Mouse (Mus musculus): ENCODE measurements at regions not wholly inside any gene's neighbourhood (a gene's known extent, or its start where the extent isn't known, plus 50 kb on each side); places are given as distances from the start of the nearest gene placed in this dataset.
"Not testable (repeated sequence)": the region's sequence is repeated elsewhere in the genome, so short reads cannot be mapped to it uniquely, and the experiment has no call there.

DNA sequence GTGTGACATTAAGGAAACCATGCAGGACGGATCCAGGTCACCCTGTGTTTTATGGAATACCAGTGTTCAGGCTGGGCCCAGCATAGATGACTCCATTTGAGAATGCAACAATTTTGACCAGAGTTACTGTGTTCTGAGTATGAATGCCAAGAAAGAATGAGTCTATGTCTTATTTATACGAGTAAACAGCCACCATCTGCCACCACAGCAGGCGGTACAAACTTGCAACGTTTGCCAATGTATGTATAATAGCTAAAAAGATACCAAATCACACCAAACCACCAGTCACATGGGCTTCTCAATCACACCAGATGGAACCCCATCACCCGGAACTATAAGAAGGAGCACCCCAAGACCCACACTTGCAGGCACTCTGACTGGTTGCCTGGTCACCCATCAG is 192.1 kb downstream of the Glrx3 start:
- DNase-seq (ENCODE audit: extremely low read depth, low read depth, low spot score): no peak

DNA sequence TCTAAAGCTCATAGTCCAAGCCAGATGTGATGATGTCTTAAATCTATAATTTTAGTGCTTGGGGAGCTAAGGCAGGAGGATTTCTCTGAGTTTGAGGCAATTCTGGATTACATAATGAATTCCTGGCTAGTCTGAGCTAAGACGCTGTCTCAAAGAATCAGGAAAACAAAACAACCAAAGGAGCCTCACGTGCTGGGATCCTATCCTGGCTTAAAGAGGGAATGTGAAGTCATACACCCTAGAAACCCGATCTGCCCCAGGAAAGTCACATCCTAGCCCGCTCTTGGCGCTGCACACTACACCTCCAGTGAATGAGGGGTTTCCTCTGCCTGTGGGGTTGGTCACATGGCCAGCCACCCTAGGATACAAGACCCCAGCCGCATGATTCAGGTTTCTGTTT is 211.2 kb downstream of the Glrx3 start:
- no peak for DNase-seq (ENCODE audit: extremely low read depth, low read depth, low spot score)

DNA sequence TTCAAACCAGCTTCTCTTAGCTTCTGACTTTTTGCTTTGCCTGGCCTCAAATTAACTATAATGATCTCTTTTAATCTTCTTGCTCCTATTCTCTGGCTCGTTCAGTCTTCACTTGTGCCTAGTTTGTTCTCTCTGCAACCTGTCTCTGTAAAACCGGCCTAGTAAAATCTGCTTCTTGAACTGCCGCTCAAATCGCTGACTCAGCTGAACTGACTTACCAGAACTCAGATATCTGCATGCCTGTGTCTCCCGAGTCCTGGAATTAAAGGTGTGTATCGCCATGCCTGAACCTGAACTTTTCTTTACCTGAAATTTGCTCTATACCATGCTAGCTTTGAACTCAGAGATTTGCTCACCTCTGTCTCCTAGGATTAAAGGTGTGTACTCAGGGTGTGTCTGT is 212.2 kb downstream of the Glrx3 start:
- DNase-seq (ENCODE audit: extremely low read depth, low read depth, low spot score): no peak

DNA sequence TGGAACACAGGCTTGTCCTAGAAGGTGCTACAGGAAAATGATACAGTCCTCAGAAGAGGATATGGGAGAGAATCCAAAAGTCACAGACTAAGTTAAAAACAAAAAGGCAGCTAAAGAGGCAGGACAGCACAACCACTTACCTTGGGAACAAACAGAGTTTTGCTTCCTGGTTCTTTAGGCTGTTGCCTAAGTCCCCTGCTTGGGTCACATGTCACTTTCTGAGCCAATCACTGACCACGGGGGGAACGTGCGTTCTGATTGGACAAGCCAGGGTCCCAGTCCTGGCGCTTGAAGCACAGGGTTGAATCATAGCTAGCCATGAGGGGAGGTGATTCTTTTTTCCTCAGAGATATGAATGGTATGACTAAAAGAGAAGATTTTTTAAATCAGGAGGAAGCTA is 216.4 kb downstream of the Glrx3 start:
- no peak for DNase-seq (ENCODE audit: extremely low read depth, low read depth, low spot score)

DNA sequence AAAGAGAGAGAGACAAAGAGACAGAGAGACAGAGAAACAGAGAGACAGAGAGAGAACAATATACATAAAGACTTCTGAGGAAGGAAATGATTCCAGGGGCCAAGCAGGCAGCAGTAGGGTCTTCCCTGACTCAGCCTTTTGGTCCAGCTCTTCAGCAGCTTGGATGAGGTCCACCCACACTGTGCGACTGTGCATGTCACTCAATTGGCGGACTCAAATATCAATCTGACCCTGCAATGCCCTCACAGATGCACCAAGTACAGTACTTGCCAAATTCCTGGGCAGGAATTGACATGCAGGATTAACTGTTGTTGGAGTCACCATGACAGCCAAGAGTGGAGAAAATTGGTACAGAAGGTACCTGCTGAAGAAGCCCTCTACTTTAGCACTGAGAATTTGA is 229.8 kb downstream of the Glrx3 start:
- no peak for DNase-seq (ENCODE audit: extremely low read depth, low read depth, low spot score)

DNA sequence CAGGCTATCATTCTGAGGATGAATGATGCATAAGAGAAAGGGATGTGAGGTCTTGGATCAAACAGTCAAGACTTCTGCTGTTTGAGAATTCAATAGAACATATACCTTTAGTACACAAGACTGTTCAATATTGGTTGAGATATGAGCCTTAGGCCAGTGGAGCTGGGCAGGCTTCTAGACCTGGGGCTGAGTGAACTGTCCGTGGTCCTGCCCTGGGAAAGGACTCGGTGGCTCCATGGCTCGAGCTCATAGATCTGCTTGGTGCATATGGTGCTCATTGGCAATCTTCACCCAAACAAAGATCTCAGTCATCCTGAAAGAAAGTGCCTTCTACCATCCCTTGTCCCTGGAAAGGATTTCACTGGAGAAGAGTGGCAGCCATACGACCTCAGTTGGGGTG is 233.7 kb downstream of the Glrx3 start:
- DNase-seq (ENCODE audit: extremely low read depth, low read depth, low spot score): no peak

DNA sequence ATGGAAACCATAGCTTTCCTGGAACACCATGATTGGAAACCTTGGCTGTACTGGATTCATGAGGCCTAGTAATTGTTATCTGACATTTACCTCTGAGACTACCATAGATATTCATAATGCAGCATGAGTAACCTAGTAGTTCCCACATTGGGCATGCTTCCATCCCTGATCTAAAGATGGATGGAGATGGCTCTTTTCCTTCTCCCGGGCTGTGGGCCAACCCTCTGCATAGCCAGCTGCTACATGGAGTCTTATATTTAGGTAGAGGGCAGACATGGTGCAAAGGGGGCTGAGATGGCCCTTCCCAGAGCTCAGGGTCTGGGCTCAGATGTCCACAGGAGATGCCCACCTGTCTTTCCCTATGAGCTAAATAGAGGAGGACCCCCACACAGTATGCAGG is 237.2 kb downstream of the Glrx3 start:
- DNase-seq (ENCODE audit: extremely low read depth, low read depth, low spot score): no peak

DNA sequence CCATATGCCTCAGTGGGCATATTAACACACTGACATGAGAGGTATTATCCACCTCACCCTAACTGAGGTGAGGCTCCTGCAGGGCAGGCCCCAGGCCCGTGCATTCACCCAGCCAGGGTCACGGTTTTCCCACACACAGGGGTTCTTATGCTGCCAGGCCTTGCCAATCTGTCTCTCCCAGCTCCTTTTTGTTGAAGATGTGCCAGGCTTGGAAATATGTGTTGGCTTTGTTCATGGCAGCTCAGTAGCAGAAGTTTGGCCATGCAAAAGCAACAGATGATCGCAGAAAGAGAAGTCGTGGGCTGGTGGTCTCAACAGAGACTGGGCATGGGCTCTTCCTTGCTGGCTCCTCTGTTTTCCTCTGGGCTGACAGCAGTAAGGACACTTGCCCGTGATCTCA is 238.0 kb downstream of the Glrx3 start:
- no peak for DNase-seq (ENCODE audit: extremely low read depth, low read depth, low spot score)

DNA sequence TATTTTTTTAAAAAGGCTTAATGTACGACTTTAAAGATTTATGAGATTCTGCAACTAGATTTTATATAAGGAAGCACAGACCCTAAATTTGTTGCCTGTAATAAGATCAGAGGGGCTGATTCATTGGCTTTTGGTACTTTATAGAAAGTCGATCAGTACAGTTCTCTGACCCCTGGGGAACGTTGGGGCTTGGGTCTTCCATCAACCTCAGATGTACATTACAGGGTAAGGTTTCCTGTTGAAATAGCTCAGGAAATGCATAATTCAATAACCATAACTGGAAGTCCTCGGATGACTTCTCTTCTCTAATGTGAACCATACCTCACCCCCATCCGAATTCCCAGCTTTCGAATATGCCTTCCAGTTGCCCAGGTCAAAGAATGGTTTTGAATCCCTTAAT is 247.4 kb downstream of the Glrx3 start:
- no peak for DNase-seq (ENCODE audit: extremely low read depth, low read depth, low spot score)

DNA sequence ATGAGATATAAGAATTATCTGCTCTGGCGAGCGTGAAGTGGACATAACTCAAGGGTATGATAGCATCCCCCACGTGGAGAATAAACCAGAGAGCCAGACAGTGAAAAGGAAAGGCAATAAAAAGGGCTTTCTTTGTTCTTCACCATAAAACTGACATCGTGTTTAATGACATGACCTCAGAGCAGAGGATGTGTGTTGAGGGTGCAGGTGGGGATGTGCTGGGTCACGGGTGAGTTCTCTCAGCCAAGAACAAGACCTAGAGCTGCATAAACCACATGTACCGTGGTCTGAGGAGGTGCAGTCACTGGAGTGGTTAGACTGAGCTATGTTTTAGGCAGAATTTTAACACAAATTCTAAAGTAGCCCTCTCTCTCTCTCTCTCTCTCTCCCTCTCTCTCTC is 247.9 kb downstream of the Glrx3 start:
- DNase-seq (ENCODE audit: extremely low read depth, low read depth, low spot score): no peak

DNA sequence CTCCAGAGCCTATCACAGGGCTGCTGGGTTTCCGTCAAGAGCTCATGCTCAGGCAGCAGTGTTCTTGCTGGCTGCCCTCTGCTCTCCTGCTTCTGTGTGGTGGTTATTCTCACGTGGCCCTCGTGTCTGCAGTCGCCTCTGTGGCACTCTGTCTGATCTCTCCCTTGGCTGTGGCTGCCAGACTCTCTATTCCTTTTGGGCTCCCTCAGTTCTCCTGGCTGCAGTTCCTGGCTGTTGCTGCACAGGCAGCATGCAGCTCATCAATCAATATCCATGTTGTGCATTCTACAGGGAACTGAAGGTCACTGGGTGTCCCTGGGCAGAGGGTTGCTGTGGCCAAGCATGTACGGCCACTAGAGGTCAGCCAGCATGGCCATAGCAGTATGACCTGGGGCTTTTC is 259.4 kb downstream of the Glrx3 start:
- no peak for DNase-seq (ENCODE audit: extremely low read depth, low read depth, low spot score)

DNA sequence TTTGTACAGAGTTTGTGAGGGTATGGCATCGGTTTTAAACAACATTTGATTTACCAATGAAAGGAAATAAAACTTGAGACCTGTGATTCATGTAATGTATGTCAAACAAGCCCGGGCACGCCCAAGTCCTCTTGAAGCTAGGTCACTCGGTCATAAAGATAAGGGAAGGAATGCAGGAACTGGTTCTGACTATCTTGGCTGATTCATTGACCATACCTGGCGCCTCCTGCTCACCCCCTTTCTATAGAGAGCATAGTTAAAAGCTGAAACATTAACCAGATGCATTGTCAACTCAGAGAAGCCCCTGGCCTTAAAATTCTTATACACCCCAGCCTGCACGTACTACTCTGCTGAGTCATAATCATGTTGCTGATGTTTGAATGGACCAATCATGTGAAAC is 261.1 kb downstream of the Glrx3 start:
- DNase-seq (ENCODE audit: extremely low read depth, low read depth, low spot score): not testable (repeated sequence)

DNA sequence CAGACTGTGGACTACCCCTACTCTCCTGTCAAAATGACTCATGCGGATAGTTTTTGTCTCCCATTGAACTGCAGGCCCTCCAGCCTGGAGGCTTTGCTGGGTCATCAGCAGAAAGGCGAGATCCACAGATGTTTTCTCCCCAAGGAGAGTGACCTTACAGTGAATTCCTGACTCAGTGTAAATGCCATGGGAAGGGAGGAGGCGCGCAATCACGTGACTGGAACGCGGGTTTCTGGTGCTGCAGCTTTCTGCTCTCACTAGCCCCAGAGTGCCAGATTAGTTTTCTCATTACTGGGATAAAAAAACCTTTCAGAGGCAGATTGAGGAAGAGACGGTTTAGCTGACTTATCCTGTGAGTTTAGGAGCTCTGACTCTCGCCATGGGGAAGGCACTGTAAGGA is 275.4 kb downstream of the Glrx3 start:
- DNase-seq (ENCODE audit: extremely low read depth, low read depth, low spot score): no peak

DNA sequence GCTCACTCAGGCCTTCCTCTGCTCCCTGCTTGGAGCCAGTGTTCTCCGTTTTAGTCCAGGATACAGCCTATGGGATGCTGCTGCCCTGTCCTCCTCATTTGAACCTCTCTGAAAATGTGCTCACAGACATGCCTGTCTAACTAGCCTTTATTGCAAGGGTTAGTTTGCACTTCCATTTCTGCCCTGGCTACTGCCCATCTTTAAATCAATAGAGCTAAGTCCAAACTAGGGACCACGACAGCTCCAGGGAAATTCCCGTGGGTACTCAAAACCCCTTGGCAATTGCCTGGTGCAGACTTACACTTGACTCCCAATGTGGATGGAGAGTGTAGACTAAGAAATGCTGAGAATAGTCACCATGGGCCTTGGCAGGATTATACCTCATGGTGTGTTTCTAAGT is 276.4 kb downstream of the Glrx3 start:
- no peak for DNase-seq (ENCODE audit: extremely low read depth, low read depth, low spot score)

DNA sequence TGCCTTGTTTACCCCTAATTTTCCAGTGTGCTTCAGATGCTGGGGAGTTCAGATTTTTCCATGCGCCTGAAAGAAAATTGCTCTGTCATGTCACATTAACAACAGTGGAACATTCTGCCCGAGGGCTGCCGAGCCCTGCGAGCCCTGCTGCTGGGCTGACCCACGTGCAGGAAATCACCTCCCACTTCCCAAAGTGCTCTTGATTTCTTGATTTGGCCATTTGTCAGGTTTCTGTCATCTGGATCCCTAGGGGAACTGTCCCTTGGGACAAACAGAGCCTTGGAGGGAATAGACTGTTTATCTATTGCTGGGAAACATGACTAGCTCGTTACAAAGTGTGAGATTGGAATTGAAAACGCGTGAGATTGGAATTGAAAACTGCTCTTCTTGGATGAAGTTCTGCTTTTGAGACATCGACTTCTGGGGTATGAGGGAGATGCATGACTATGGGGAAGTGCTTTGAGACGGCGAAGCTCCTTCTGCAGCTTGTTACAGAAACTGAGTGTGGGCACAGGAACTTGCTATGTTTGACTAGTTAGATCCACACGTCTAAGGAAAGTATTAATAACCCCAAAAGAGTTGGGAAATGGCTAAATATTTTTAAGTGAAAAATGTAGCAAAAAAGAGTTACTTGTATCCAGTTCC is 277.0 kb downstream of the Glrx3 start:
- no peak for DNase-seq (ENCODE audit: extremely low read depth, low read depth, low spot score)

DNA sequence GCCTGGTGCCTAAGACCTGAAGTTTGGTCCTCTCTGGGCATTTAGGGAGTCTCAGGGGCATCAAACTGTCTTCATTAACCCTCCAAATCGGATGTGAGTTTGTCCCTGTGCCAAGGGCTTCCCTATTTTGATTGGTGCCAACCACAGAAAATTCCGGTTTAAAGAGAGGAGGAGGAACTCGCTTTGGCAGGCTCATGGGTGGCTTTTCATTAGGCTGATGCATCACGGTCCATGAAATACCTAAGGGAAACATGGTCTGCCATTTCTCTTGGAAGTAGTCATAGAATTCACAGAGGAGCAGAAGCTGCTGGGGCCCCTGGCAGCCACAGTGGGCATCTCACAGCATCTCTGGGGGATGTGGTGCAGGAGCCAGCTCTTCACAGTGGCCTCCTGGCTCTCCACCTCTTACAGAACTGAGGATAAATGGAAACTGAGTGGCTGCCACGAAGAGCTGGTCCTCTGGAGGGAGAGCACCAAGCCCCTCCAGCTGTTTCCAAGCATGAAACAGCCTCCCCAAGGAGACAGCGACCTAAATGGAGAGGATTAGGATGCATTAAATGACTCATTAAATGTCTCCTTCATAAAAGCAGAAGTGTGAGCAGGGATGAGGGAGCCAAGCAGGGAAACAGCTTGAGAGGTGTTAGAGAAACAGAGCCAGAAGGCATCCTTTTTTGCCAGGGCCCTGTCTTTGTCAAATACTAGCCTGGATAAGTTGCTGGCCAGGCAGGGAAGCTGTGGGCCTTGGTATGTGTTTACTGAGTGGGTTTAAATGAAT is 277.9 kb downstream of the Glrx3 start:
- DNase-seq (ENCODE audit: extremely low read depth, low read depth, low spot score): no peak

DNA sequence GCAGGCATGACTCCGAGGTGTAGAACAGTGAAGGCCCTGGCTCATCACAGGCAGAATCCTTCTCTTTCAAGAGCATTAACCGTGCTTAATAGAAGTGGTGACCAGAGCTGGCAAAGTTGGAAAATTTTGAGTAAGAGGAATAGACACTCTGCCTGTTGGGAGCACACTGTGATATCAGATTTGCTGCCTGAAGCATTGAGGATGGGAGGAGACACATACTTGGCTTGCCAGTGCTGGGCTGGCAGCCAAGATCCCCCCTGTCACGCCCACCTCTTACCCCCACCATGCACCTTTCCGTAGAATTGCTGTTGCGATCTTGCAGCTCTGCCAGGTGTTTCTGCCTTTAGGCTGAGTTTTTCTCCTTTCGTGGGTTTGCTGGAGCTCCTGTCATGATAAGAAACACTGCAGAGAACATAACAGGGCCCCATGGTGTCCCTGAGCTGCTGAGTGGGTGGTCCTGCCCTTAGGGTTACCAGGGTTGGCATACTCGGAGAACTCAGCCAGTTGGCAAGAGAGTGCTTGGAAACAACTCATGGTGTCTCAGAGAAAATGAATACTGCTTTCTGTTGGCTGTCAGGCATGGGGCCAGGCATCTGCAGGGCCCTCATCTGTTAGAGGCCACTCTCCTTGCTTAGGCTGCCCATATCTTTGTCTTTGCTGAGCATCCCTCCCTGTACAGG is 286.1 kb downstream of the Glrx3 start:
- DNase-seq (ENCODE audit: extremely low read depth, low read depth, low spot score): no peak

DNA sequence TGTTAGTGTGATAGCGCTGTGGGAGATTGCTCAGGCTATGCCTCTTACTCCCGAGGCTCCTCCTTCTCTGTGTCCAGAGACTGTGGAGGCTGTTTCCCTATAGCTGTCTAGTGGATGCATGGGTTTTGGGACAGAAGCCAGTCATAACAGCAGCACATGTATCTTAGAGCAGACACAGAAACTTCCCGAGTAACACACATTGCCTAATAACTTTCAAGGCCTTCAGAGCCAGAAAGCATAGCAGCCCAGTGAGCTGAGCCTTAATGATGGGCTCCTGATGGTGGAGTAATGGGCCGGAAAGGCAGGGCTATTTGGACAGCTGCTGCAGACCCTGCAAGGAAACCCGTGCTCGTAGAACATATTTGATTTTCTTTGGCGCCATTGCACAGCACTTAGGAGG is 288.6 kb downstream of the Glrx3 start:
- DNase-seq (ENCODE audit: extremely low read depth, low read depth, low spot score): no peak

DNA sequence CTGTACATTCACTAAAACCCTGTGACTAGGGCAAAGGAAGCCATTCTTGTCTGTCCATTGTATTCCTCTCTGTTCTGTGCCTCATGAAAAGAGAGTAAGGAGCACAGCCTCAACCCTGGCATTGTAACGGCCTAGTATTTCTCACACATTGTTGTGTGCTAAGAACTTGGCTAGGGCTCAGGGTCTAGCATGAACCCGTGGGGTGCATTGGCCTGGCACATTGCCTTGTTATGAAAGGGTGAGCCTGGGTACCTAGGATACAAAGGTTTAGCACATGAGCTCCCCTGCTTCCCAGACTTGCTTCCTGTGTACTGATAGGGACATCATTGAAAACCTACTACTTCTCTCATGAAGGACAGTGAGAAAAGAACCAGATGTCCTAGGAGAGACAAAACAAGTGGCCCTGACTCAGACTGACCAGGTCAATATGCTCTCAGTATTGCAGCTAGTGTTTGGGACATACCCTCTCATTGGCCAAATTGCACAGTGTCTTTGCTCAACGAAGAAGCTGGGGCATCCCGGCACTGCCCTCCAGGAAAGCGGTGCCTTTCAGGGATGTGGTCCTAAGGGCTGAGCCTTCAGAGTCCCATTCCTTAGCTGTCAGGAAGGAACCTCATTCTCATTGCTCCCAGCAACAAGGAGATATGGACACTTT is 298.6 kb downstream of the Glrx3 start:
- no peak for DNase-seq (ENCODE audit: extremely low read depth, low read depth, low spot score)

DNA sequence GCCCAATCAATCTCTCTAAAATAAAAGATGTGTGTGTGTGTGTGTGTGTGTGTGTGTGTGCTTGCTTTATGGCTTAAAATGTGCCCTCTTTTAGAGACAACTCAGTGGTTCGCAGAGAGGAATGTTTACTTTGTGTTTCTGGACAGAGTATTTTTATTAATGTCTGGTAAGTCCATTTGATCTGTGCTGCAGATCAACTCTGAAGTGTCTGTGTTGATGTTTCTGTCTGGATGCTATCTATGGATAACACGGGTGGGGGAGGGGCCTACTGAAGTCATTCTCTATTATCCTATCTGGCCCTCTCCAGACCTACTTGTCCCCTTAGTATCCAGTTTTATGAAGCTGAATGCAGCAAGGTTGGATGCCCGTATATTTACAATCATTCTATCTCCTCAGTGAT is 304.3 kb downstream of the Glrx3 start:
- no peak for DNase-seq (ENCODE audit: extremely low read depth, low read depth, low spot score)

DNA sequence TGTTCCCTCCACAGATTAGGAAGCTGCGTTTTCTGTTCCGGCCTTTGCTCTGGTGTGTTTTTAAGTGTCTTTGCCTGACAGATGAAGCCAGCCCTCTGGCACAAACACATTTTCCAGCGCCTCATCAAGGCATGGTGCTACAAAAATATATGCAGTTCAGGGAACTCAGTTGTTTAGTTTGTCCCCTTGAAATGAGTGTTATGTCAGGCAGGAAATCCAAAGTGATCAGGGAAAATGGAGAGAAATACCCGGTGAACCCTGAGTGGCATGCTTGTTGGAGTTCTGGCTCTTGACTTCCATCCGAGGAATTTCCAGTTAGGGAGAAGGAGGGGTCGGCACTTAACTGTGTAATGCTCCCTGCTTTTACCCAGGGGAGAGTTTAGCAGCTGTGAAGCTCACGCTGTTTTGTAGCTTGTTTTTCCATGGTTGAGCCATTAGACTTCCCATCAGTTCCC is 304.9 kb downstream of the Glrx3 start:
- DNase-seq (ENCODE audit: extremely low read depth, low read depth, low spot score): no peak

DNA sequence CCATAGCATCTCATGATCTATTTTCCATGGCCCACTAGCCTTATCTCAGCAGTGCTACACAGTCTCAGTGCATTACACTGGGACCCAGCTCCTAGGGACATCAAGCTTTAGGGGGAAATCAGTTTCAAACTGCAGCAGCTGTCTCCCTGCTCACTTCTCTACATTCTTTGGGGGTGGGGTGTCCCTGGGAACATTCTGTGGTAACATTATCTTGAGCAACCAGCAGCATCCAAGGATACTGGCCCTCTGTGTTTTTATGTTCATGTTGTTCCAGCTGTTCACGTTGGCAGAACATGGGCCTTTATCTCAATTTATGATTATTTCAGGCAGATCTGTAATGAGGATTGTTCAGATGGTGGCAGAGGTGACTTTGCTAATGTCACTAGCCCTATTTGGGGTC is 308.2 kb downstream of the Glrx3 start:
- no peak for DNase-seq (ENCODE audit: extremely low read depth, low read depth, low spot score)

Measured in fat pad, adult 2 months (tissue).